Mouse (Mus musculus) megakaryocyte progenitor cell, adult 5-6 weeks (primary cell): ENCODE results near the gene Zfp605. TPM values are rescaled to one million over a fixed set of nuclear protein-coding genes. Genes with fewer than 3 reads are reported as not detected.
"Not testable (repeated sequence)": the region's sequence is repeated elsewhere in the genome, so short reads cannot be mapped to it uniquely, and the experiment has no call there.

Source experiments
- ATAC-seq: replicated peaks from 2 replicates; pipeline ENCODE4 v1.8.0; 2016; ENCODE audit warnings: mild to moderate bottlenecking, moderate TSS enrichment, inconsistent platforms; ENCODE audit not compliant: poor library complexity
- total RNA-seq, 2 experiments: library from RNA; stranded (forward) in 1 of 2; stranded (reverse) in 1 of 2; fragments of 157-497, 149-512 nt in 1 of 2; fragments of 200-1000 nt in 1 of 2; gene quantifications; 2 replicates each; pipeline versions ENCODE4 v1.2.3 to v1.2.4; 2015 to 2017

Gene Zfp605
- total RNA-seq (2015) (4.3 and 6.7 TPM in 2 replicates), total RNA-seq (2017) (7.3 and 11.1 TPM in 2 replicates)

GRCm38 (mm10) chr5:110109991-110110441 lies at the start of gene Zfp605:
Gene Zfp605, plus strand, starts transcription at chr5:110110092.
- ATAC-seq = peak; percentile 55

GRCm38 (mm10) chr5:110072413-110072812 lies 37.5 kb upstream of the Zfp605 start, which contains the start of gene Gm17655:
Gene Gm17655, minus strand, starts transcription at chr5:110072513.
- not testable (repeated sequence) for ATAC-seq

GRCm38 (mm10) chr5:110082961-110083360 lies 26.9 kb upstream of the Zfp605 start:
- no peak for ATAC-seq

- no peak for ATAC-seq
These were observed 23.6 kb upstream of the Zfp605 start for GRCm38 (mm10) chr5:110086161-110086866.

- no peak for ATAC-seq
These were observed 18.3 kb upstream of the Zfp605 start for GRCm38 (mm10) chr5:110091546-110091945.

DNA sequence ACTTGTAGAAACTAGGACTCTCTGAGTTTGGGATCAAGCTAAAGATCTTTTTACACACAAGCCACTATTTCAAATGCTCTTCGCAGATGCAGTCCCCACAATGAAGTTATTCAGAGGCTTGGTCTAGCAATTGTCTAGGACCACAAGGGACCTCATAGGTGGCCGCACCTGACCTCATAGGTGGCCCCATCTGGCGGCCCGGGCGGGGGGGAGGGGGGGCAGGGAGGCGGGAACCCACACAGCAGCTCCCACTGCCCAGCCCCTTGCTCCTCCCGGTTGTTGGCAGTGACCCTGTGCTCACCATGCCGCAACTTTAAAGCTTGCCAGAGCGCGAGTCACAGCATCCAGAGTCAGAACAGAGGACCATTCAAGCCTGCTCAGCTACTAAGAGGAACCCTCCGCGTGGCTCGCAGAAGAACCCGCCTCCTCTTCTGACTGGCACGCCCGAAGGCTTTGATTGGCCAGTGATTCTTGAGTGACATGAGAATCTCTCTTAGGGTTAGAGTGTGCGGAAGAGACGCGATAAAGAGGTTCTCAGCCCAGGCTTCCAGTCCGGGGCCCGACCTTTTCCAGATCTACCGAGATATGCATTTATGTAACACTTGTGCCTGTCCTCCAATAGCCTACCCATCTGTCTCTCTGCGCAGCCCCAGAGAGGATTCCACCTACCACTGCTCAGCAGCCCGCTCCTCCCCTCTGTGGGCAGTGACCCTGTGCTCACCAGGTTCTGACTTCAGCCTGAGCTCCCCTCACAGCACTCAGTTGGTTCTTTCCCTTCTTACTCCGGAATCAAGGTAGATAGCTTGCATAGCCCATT lies 15.7 kb upstream of the Zfp605 start, which contains the start of gene Gm35315:
Gene Gm35315, minus strand, starts transcription at position 391 of the 817 bp plus-strand sequence.
- peak; percentile 97 for ATAC-seq

DNA sequence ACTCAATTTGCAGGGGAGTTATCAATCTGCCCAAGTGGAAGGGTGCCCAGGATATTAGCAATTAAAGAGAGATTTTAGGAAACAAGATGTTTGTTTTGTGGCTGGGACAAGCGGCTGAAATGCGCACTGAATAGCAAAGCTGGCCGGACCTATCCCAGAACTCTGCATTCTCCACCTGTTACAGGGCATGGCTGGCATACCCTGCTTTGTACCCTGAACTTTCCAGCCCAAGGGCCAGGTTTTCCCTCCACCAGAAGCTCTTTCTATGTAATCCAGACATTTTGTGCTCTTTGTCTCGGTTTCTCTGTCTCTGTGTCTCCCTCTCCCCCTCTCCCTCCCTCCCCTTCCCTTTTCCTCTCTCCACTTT lies 15.1 kb upstream of the Zfp605 start:
- peak; percentile 36 for ATAC-seq

DNA sequence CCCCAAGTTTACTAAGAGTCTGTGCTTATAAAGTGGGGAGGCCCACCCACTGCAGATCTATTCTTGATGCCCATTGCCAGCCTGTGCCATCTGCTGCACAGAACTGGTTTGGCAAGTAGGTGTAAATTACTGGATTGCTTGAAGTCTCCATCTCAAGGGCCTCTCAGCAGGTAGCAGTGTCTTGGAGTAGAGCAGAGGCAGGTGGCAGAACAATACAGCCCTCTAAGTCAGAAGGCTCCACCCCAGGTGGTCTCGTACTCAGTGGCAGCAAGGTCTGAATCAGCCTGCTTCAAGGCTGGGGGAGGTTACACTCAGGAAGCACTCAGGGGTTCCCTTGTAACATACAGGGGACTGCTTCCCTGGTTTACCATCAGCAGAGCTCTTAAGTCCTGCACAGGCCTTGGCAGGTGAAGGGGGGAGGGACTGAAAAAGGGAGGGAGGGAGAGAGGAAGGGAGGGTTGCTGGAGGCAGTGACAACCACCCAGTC lies 10.9 kb upstream of the Zfp605 start:
- no peak for ATAC-seq

- ATAC-seq = no peak
These were observed 10.0 kb upstream of the Zfp605 start, which contains the start of gene Plcxd1 for GRCm38 (mm10) chr5:110099656-110100580. Gene Plcxd1, plus strand, starts transcription at chr5:110099969.

DNA sequence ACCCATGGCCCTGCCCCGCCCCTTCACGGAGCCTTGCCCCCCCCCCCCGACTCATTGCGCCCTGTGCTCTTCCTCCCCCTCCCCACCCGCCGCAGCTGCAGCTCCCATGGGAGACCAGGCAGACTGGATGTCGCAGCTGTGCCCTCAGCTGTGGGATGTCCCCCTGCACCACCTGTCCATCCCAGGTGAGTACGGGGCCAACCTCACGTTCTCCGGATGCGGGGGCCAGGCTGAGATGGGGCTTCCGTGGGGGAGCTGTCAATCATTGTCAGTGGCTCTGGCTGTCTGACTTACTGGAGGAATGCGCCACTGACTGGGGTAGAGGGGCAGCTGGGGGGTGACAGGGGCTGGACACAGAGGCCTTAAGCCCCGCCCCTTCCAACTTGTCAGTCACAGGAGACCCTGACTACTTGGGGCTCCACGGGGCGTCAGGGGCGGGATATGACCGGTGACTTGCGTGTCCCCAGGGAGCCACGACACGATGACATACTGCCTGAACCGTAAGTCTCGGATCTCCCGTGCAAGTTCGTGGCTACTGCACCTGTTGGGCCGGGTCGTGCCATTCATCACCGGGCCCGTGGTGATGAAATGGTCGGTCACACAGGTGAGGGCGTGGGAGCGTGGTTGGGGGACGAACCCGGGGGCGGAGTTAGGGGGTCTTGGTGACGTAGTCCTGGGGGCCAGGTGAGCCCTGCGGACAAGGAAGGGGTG lies 8.8 kb upstream of the Zfp605 start:
- ATAC-seq = peak; percentile 33

DNA sequence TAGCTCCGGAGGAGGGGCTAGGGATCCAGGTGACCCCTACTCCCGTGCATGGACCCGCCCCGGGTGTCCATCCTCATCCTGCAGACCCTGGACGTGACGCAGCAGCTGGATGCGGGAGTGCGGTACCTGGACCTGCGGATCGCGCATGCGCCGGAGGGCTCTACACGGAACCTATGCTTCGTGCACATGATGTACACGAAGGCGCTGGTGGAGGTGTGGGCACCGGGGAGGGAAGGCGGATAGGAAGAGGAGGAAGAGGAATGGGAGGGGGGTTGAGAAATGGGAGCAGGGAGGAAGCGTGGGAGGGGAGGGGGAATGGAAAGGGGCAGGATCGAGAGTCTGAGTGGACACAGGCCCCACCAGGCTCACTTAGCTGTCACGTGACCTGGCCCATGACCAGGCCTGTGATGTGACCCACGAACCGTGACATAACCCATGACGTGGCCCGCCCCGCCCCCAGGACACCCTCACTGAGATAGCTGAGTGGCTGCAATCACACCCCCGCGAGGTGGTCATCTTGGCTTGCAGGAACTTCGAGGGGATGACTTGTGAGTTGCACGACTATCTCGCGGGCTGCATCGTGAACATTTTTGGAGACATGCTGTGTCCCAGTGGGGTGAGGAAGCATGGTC lies 8.1 kb upstream of the Zfp605 start:
- peak; percentile 29 for ATAC-seq

- no peak for ATAC-seq
These were observed 7.5 kb upstream of the Zfp605 start for GRCm38 (mm10) chr5:110102429-110102828.

DNA sequence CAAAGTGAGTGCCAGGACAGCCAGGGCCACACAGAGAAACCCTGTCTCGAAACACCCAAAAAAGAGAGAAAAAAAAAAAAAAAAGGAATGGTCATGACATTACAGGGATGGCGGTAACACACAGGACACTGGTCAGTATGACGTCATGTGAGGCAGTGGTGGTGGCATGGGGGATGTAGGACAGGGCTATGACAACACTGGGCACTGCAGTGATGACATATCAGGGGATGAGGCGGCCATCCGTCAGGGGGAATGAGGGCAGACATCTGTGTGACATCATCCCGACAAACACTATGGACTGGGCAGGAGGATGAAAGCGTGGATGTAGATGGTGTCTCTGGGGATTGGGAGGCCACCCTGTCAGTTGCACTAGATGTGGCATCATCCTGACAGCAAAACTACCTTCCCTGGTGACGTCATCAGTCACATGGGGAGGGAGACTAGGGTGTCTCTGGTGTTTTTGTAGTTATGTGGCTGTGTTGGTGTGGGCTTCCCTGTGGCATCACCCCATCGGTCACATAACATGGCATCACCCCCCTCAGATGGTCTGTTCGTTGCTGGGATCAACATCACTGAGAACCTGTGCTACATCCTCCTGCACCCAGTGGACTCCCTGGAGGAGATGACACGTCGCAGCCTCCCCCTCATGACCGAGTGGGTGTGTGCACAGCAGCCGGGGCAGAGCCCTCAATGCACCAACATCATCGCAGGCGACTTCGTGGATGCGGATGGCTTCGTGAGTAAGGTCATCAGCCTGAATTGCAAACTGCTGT lies 6.9 kb upstream of the Zfp605 start:
- no peak for ATAC-seq

DNA sequence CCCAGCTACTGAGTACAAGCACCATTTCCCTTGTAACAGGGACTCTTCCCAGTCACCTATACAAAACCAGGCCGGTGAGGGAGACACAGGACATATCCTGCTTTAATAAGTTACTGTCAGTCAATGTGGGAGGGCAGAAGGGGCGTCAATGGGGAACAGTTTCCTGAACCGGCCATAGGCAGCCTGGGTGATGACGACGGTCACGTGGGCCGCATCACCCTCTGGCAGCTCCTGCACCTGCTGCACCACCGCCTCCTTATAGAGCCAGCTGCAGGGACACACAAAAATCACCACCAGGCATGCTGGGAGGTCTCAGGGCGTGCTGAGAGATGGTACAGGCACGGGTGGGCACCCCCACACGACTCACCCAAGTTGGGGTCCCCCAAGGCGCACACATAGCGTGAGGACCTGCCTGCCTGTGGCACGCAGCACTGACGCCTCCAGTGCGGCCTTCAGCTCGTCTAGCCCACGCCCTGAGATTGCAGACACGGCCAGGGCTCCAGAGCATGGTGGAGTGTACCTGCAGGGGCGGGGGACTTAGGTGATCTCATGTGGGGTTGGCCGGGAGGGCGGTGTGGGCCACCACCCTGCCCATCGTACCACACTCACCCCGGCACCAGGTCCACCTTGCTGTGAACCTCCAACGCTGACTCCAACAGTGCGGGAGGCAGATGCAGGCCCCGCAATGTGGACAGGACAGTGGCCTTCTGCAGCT lies 5.8 kb upstream of the Zfp605 start:
- no peak for ATAC-seq

GRCm38 (mm10) chr5:110104616-110105380 lies 5.1 kb upstream of the Zfp605 start:
- ATAC-seq = no peak

GRCm38 (mm10) chr5:110106140-110106871 lies 3.6 kb upstream of the Zfp605 start:
- no peak for ATAC-seq
